Mouse (Mus musculus): ENCODE measurements around the gene Zfp740.

GRCm38 (mm10) chr15:102258581-102259253, 55.7 kb downstream of the Zfp740 start:
- TF ChIP-seq CTCF (IDR thresholded peaks at IDR 0.05; ENCODE audit: control insufficient read depth, insufficient read depth, insufficient read length) (no peak), USF1 (IDR thresholded peaks at IDR 0.05; ENCODE audit: low read depth) (no peak), MYOG (IDR thresholded peaks at IDR 0.05; ENCODE audit: control insufficient read depth, extremely low read depth, insufficient read length) (no peak), MYOD1 (IDR thresholded peaks at IDR 0.05; ENCODE audit: control insufficient read depth, insufficient read length, low read depth) (no peak), MAX (IDR thresholded peaks at IDR 0.05) (no peak), CEBPB (IDR thresholded peaks at IDR 0.05; ENCODE audit: low read depth) (no peak), FOSL1 (IDR thresholded peaks at IDR 0.05; ENCODE audit: insufficient read depth, low read length, poor library complexity, severe bottlenecking) (no peak)

All from C2C12 (cell line).